Mouse (Mus musculus): ENCODE results near the gene Pou4f2. TPM values are rescaled to one million over a fixed set of nuclear protein-coding genes. Genes with fewer than 3 reads are reported as not detected.

Gene Pou4f2
- polyA plus RNA-seq, 1 experiment from 2014 or later, result not detected

DNA sequence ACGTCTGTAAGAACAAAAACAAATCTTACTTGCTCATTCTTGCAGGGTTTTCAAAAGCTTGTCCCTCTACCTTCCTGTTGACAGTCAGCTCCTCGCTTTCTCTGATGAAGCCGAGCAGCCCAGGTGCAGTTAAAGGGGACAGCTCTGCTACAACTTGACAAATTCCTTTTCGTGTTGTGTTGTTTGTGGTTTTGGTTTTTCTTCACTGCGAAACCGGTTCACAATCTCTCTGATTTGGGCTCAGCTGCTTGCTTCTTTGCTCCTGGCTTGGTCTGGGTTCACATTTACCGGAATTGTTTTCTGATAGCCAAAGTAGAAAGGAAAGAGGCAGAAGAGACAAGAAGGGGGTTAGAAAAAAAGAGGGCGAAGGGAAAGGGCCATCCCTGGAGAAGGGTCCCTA is 2.1 kb downstream of the Pou4f2 start:
- no peak for ATAC-seq (ENCODE audit: low read depth)
- Histone ChIP-seq H3K36me3 (no peaks in the 10 kb centered on the region), H3K4me1 (replicated peaks) (no peaks in the 10 kb centered on the region), H3K4me3 (replicated peaks) (no peak overlapping the region), H3K27ac (no peak overlapping the region), H3K27me3 (peaks cover 79% of the 10 kb centered on the region), H3K9ac (no peak overlapping the region), H3K9me3 (replicated peaks) (no peaks in the 10 kb centered on the region), H3K4me2 (no peak overlapping the region)
- 4% methylated on average over 8 of the region's 8 CpGs for WGBS (ENCODE audit: insufficient replicate concordance)
- no peak for DNase-seq

DNA sequence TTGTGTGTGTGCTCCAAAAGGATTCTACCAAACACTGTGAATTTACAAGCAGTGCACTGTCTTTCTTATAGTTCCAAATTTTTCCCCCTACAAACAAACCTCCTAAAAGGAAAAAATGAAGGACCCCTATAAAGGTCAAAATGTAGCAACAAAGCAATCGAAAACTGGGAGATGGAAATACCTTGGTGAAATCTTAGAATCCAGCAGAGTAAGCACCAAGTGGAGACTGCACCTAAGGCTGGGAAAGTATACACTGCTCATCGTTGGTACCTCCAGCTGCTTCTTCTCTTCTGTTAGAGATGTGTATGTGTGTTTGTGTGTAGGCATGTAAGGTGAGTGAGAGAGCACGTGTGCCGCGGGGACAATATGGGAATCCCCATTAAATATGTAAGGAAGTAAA is 3.1 kb downstream of the Pou4f2 start:
- Histone ChIP-seq H3K27me3 (peaks cover 78% of the 10 kb centered on the region), H3K36me3 (no peaks in the 10 kb centered on the region), H3K4me3 (replicated peaks) (no peak overlapping the region), H3K4me1 (replicated peaks) (no peaks in the 10 kb centered on the region), H3K27ac (no peak overlapping the region), H3K9ac (no peak overlapping the region), H3K9me3 (replicated peaks) (no peaks in the 10 kb centered on the region), H3K4me2 (no peak overlapping the region)
- no peak for DNase-seq
- ATAC-seq (ENCODE audit: low read depth), result no peak
- 19% methylated on average over 5 of the region's 5 CpGs for WGBS (ENCODE audit: insufficient replicate concordance)

DNA sequence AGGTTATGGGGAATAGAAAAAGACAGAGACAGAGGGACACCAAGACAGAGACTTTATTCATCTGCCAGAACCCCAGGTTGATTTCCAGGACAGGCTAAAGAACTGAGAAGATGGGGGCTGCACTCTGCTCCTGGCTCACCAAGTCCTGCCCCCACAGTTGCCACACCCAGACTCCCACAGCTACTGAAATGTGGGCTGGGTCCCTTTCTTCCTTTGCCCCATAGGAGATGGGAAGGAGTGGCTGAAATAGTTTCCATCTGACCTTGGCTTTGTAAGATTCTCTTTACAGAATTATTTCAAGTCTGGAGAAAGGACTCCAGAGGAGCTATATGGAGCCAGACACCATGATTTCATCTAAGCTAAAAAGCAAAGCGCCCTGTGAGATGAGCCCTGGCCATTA is 4.0 kb downstream of the Pou4f2 start:
- H3K4me1 ChIP-seq (replicated peaks), result no peaks in the 10 kb centered on the region
- no peak for DNase-seq
- no peaks in the 10 kb centered on the region for H3K36me3 ChIP-seq
- no peak for ATAC-seq (ENCODE audit: low read depth)
- 29% methylated on average over 1 of the region's 1 CpGs for whole genome bisulfite sequencing (ENCODE audit: insufficient replicate concordance)
- peaks cover 78% of the 10 kb centered on the region for H3K27me3 ChIP-seq
- no peak overlapping the region for H3K9ac ChIP-seq
- no peak overlapping the region for H3K4me3 ChIP-seq (replicated peaks)
- no peak overlapping the region for H3K27ac ChIP-seq
- H3K4me2 ChIP-seq, result no peak overlapping the region
- no peaks in the 10 kb centered on the region for H3K9me3 ChIP-seq (replicated peaks)

DNA sequence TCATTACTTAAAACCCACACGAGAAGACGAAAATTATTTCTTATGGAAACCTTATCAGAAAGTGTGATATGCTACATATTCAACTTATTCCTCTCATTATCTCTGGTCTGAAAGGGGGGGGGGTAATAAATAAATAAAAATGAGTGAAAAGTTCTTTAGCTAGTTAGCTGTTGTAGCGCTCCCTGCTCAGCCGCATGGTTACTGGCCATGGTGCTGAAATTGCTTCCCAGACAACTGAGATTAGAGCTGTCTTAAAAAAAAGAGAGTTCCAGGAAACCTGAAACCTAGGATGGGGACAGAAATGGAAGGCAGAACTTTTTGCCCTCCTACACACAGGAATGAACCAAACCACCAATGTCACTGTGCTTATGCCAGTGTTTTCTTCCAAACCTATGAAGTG is 5.1 kb downstream of the Pou4f2 start:
- Histone ChIP-seq H3K4me1 (replicated peaks) (no peaks in the 10 kb centered on the region), H3K36me3 (no peaks in the 10 kb centered on the region), H3K4me3 (replicated peaks) (no peak overlapping the region), H3K9ac (no peak overlapping the region), H3K27me3 (peaks cover 78% of the 10 kb centered on the region), H3K4me2 (no peak overlapping the region), H3K27ac (no peak overlapping the region), H3K9me3 (replicated peaks) (no peaks in the 10 kb centered on the region)
- DNase-seq, result no peak
- WGBS (ENCODE audit: insufficient replicate concordance), result 10% methylated on average over 4 of the region's 4 CpGs
- no peak for ATAC-seq (ENCODE audit: low read depth)

- no peak overlapping the region for H3K27ac ChIP-seq
- H3K4me2 ChIP-seq, result no peak overlapping the region
- H3K9ac ChIP-seq, result no peak overlapping the region
- no peaks in the 10 kb centered on the region for H3K4me1 ChIP-seq (replicated peaks)
- no peaks in the 10 kb centered on the region for H3K36me3 ChIP-seq
- no peaks in the 10 kb centered on the region for H3K9me3 ChIP-seq (replicated peaks)
- WGBS (ENCODE audit: insufficient replicate concordance), result 7% methylated on average over 11 of the region's 11 CpGs
- H3K4me3 ChIP-seq (replicated peaks), result no peak overlapping the region
- H3K27me3 ChIP-seq, result peaks cover 72% of the 10 kb centered on the region
- no peak for ATAC-seq (ENCODE audit: low read depth)
- DNase-seq, result no peak
These were observed 8.3 kb downstream of the Pou4f2 start for GRCm38 (mm10) chr8:78428148-78428547.

- no peaks in the 10 kb centered on the region for H3K9me3 ChIP-seq (replicated peaks)
- no peak overlapping the region for H3K4me2 ChIP-seq
- H3K27ac ChIP-seq, result no peak overlapping the region
- no peaks in the 10 kb centered on the region for H3K36me3 ChIP-seq
- no peak overlapping the region for H3K4me3 ChIP-seq (replicated peaks)
- no peak overlapping the region for H3K9ac ChIP-seq
- no peaks in the 10 kb centered on the region for H3K4me1 ChIP-seq (replicated peaks)
- WGBS (ENCODE audit: insufficient replicate concordance), result 2% methylated on average over 8 of the region's 8 CpGs
- ATAC-seq (ENCODE audit: low read depth) (no peak), DNase-seq (no peak)
- H3K27me3 ChIP-seq, result peaks cover 73% of the 10 kb centered on the region
These were observed 8.7 kb downstream of the Pou4f2 start for GRCm38 (mm10) chr8:78427769-78428130.

- no peak overlapping the region for H3K4me3 ChIP-seq (replicated peaks)
- DNase-seq (no peak), ATAC-seq (ENCODE audit: low read depth) (no peak)
- 3% methylated on average over 32 of the region's 32 CpGs for WGBS (ENCODE audit: insufficient replicate concordance)
- no peak overlapping the region for H3K4me2 ChIP-seq
- H3K27ac ChIP-seq, result no peak overlapping the region
- H3K4me1 ChIP-seq (replicated peaks), result no peaks in the 10 kb centered on the region
- peaks cover 72% of the 10 kb centered on the region for H3K27me3 ChIP-seq
- H3K9ac ChIP-seq, result no peak overlapping the region
- no peaks in the 10 kb centered on the region for H3K9me3 ChIP-seq (replicated peaks)
- no peaks in the 10 kb centered on the region for H3K36me3 ChIP-seq
These were observed 9.3 kb downstream of the Pou4f2 start for GRCm38 (mm10) chr8:78426875-78427768.

- 5% methylated on average over 10 of the region's 10 CpGs for WGBS (ENCODE audit: insufficient replicate concordance)
- H3K9me3 ChIP-seq (replicated peaks), result no peaks in the 10 kb centered on the region
- H3K27me3 ChIP-seq, result peaks cover 73% of the 10 kb centered on the region
- H3K4me2 ChIP-seq, result no peak overlapping the region
- no peak overlapping the region for H3K27ac ChIP-seq
- H3K36me3 ChIP-seq, result no peaks in the 10 kb centered on the region
- no peak overlapping the region for H3K4me3 ChIP-seq (replicated peaks)
- DNase-seq (no peak), ATAC-seq (ENCODE audit: low read depth) (no peak)
- H3K9ac ChIP-seq, result no peak overlapping the region
- no peaks in the 10 kb centered on the region for H3K4me1 ChIP-seq (replicated peaks)
These were observed 10.0 kb downstream of the Pou4f2 start for GRCm38 (mm10) chr8:78426455-78426854.

GRCm38 (mm10) chr8:78423937-78424336 is 12.5 kb downstream of the Pou4f2 start:
- peaks cover 87% of the 10 kb centered on the region for H3K27me3 ChIP-seq
- no peaks in the 10 kb centered on the region for H3K36me3 ChIP-seq
- no peaks in the 10 kb centered on the region for H3K9me3 ChIP-seq (replicated peaks)
- no peak overlapping the region for H3K27ac ChIP-seq
- no peak for ATAC-seq (ENCODE audit: low read depth)
- no peaks in the 10 kb centered on the region for H3K4me1 ChIP-seq (replicated peaks)
- no peak for DNase-seq
- WGBS (ENCODE audit: insufficient replicate concordance), result 0% methylated on average over 1 of the region's 1 CpGs
- no peak overlapping the region for H3K4me3 ChIP-seq (replicated peaks)
- no peak overlapping the region for H3K9ac ChIP-seq
- H3K4me2 ChIP-seq, result no peak overlapping the region

- H3K4me3 ChIP-seq (replicated peaks), result peak overlapping the region; percentile 9; the same call in 1 of the 2 replicates
- H3K4me2 ChIP-seq, result peak overlapping the region; percentile 37
- peaks cover 66% of the 10 kb centered on the region for H3K27me3 ChIP-seq
- under 1% methylated on average over 19 of the region's 19 CpGs for WGBS (ENCODE audit: insufficient replicate concordance)
- ATAC-seq (ENCODE audit: low read depth) (no peak), DNase-seq (no peak)
- no peaks in the 10 kb centered on the region for H3K36me3 ChIP-seq
- H3K9me3 ChIP-seq (replicated peaks), result no peaks in the 10 kb centered on the region
- H3K4me1 ChIP-seq (replicated peaks), result no peaks in the 10 kb centered on the region
- H3K27ac ChIP-seq, result no peak overlapping the region
- no peak overlapping the region for H3K9ac ChIP-seq
These were observed 16.3 kb downstream of the Pou4f2 start for GRCm38 (mm10) chr8:78420101-78420503.

GRCm38 (mm10) chr8:78419272-78419671 is 17.2 kb downstream of the Pou4f2 start:
- ATAC-seq (ENCODE audit: low read depth), result no peak
- Histone ChIP-seq H3K36me3 (no peaks in the 10 kb centered on the region), H3K9me3 (replicated peaks) (no peaks in the 10 kb centered on the region), H3K4me3 (replicated peaks) (no peak overlapping the region), H3K27ac (no peak overlapping the region), H3K27me3 (peaks cover 61% of the 10 kb centered on the region), H3K9ac (no peak overlapping the region), H3K4me1 (replicated peaks) (no peaks in the 10 kb centered on the region), H3K4me2 (no peak overlapping the region)
- WGBS (ENCODE audit: insufficient replicate concordance), result 18% methylated on average over 4 of the region's 4 CpGs
- DNase-seq, result no peak

- Histone ChIP-seq H3K27me3 (no peaks in the 10 kb centered on the region), H3K4me2 (no peak overlapping the region), H3K9me3 (replicated peaks) (no peaks in the 10 kb centered on the region), H3K4me3 (replicated peaks) (no peak overlapping the region), H3K36me3 (no peaks in the 10 kb centered on the region), H3K4me1 (replicated peaks) (no peaks in the 10 kb centered on the region), H3K27ac (no peak overlapping the region), H3K9ac (no peak overlapping the region)
- no peak for ATAC-seq (ENCODE audit: low read depth)
- no peak for DNase-seq
- WGBS (ENCODE audit: insufficient replicate concordance), result 69% methylated on average over 7 of the region's 7 CpGs
These were observed 45.7 kb downstream of the Pou4f2 start for GRCm38 (mm10) chr8:78390756-78391155.

Data from liver, embryonic 13.5 days (tissue).